Mouse (Mus musculus): ENCODE data around the gene Tbck. TPM values are rescaled to one million over a fixed set of nuclear protein-coding genes. Genes with fewer than 3 reads are reported as not detected.

The Tbck gene
- polyA plus RNA-seq, 1 experiment: 10.4 TPM

DNA sequence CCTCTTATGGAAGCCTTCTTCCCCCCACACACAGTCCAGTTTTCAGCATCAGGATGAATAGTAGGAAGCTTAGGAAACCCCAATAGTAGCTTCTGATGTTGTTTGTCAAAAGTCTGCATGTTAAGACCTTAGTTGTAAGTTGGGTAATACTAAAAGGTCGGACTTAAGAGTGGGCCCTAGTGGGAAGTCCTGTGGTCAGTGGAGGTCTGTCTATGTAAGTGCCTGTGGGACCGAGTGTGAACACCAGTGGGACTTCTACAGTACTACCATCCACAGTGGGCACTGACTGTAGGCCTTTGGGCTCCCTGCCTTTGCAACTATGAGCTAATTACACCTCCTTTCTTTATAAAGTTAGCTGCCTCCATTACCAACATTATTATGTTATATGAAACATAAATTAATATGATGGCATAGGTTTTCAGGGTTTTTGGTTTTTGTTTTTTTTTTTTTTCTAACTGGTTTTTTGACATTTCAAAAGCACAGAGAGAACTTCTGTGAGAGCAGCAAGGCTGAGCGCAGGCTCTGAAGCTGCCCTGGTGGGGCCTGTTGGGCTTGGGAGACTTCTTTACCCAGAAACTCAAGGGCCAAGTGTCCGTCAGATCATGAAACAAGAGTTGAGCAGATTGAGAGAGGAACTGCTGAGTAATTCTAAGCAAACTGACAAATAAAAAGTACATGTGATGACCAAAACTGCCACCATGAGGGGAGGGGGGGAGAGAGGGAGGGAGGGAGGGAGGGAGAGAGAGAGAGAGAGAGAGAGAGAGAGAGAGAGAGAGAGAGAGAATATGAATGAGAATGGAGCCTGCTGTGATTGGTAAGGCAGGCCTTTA is 131.8 kb downstream of the Tbck start:
- DNase-seq (ENCODE audit: extremely low spot score in 1 of 2, low spot score in 1 of 2): no peak

GRCm38 (mm10) chr3:132819408-132819807 is 135.5 kb downstream of the Tbck start:
- DNase-seq (ENCODE audit: extremely low spot score in 1 of 2, low spot score in 1 of 2): no peak

DNA sequence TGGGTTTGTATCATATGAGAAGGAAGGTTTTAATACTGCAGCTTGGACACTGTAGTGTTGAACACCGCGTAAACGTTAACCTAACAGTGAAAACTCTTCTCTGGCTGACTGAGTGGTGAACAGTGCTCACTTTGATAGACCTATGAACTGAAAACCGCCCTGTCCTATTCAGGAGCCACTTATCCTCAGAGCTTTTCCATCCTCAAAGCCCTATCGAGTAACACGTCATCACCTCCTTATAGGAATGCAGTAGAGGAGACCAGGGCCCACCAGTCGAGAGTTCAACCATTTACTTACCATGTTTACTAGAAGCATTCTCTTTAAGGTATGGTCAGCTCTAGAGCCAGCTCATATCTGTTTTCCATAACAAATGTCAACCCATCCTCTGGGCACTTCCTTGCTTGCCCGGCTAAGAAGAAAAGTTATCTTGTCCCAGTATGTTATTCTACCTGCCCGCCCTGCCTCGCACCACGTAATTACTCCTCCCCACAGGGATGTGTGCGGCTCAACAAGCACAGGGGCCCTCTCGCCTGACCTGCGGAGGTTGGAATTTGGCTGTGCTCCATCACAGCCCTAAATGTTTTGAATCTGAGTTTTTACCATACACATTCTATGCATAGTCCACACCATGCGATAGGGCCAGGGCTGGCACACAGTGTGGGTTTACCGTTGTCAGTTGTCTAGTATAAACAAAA is 147.4 kb downstream of the Tbck start:
- no peak for DNase-seq (ENCODE audit: extremely low spot score in 1 of 2, low spot score in 1 of 2)

DNA sequence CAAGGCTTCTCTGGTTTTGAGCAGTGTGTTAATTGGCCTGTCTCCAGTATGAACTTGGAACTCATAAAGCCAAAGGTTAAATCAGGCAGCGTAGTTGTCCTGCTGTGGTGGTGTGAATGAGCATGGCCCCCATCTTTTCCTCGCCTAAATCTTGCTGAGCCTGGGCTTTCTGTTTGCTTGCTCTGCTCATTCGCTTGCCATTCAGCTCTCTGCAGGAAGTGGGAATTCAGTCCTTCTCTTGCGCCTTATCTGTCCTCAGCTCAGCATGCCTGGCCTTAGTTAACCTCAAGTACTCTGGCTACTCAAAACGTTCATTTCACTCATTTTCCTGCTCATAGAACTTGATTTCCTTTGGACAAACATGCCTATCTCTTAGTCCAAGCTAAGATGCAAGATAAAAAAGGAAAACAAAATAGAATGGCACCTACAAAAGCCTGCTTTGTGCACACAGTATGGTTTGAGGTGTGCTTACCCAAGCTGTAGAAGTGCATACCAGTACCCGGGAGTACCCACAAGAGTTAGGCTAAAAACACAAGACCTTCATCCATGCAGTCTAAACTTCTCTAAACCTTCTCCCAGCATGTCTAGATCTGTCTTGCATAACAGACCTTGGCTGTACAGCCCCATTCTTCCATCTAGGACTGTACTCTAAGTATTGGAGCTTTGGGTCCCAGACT is 151.3 kb downstream of the Tbck start:
- no peak for DNase-seq (ENCODE audit: extremely low spot score in 1 of 2, low spot score in 1 of 2)

GRCm38 (mm10) chr3:132837134-132837533 is 153.2 kb downstream of the Tbck start:
- no peak for DNase-seq (ENCODE audit: extremely low spot score in 1 of 2, low spot score in 1 of 2)

DNA sequence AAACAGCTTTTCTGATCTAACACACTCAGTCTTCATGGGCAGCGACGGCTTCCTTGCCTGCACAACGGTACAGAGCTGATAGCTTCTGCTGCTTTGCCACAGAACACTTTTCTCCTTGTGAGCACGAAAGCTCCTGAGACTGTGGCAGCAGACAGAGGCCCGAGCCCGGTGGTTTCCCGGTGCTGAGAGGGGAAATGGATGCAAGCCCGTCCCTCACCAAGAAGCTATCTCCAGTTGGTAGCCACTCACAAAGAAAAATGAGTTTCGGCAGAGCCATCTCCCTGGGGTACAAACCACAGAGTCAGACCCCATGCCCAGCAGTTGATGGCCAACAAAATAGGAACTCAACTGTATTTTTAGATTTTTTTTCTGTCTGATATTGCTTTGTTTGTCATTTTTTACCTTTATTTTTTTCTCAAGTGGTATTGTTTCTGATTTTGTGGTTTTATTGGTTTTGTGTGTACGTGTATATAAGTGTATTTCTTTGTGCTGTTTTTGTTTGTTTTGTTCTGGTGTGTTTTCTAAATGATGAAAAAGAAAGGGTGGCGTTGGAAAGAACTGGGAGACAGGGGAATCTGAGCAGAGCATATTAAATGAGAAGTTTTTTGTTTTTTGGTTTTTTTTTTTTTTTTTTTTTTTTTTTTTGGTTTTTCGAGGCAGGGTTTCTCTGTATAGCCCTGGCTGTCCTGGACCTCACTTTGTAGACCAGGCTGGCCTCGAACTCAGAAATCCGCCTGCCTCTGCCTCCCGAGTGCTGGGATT is 154.9 kb downstream of the Tbck start:
- DNase-seq (ENCODE audit: extremely low spot score in 1 of 2, low spot score in 1 of 2): no peak

DNA sequence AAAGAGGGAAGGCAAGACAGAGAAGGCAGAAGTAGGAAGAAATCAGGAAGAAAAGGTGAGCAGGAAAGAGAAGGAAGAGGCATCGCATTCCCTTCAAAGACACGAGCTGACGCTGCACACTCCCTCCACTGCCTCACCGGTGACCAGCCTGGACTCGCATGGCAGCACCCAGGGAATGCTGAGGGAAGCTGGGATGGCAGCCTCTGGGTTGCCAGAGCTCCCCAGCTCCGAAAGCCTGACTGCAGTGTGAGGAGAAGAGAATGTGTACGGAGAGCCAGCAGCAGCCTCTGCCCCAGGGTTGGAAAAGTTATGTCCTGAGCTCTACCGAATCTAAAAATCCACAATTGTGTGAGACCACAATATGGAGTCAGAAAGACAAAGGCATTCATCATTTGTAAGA is 155.6 kb downstream of the Tbck start:
- no peak for DNase-seq (ENCODE audit: extremely low spot score in 1 of 2, low spot score in 1 of 2)

DNA sequence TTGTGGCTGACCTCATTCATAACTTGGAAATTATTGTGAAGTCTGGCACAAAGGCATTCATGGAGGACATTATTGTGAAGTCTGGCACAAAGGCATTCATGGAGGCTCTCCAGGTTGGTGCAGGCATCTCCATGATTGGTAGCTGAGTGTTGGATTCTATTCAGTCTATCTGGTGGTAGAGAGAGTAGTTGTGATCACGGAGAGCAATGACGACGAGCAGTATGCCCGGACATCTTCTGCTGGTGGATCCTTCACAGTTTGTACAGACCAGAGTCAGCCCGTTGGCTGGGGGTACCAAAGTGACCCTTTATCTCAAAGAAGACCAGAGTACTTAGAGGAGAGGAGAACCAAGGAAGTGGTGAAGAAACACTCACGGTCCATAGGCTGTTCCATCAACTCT is 158.7 kb downstream of the Tbck start:
- no peak for DNase-seq (ENCODE audit: extremely low spot score in 1 of 2, low spot score in 1 of 2)

GRCm38 (mm10) chr3:132849669-132850068 is 165.7 kb downstream of the Tbck start:
- no peak for DNase-seq (ENCODE audit: extremely low spot score in 1 of 2, low spot score in 1 of 2)

DNA sequence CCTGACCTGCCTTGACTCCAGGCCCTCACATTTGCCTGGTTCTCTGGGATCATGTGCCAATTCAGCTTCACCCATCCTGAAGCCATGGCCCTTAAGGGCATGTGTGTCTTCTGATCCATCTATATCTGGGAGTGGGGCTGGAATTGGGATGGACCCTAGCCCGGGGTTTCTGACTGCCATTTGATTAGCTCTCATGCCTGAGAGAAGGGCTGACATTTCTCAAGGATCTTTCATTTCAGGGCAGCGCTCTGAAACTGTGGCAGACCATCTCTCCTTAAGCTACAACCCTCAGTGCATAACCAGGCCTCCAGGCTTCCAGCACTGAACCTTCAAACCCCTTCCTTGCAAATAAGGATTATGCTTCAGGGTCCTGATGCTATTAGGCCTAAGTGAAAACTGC is 166.5 kb downstream of the Tbck start:
- DNase-seq (ENCODE audit: extremely low spot score in 1 of 2, low spot score in 1 of 2): no peak

DNA sequence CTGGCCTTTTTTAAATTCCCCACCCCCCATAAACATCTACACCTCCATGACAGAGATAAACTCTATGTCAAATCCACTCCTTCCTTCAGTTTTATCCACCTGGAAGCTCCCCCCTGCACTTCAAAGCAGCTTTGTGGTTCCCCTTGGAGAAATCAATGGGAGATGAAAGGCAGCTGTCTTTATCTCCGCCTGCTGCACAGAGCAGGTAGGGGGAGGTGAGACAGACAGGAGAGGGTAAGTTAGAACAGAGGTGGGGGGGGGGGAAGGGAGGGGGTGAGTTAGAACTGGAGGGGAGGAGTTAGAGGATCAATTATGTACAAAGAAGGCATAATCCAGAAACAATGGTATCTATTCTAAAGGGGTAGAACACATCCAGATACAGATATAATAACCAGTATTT is 167.5 kb downstream of the Tbck start:
- no peak for DNase-seq (ENCODE audit: extremely low spot score in 1 of 2, low spot score in 1 of 2)

GRCm38 (mm10) chr3:132851841-132852728 is 168.1 kb downstream of the Tbck start:
- no peak for DNase-seq (ENCODE audit: extremely low spot score in 1 of 2, low spot score in 1 of 2)

DNA sequence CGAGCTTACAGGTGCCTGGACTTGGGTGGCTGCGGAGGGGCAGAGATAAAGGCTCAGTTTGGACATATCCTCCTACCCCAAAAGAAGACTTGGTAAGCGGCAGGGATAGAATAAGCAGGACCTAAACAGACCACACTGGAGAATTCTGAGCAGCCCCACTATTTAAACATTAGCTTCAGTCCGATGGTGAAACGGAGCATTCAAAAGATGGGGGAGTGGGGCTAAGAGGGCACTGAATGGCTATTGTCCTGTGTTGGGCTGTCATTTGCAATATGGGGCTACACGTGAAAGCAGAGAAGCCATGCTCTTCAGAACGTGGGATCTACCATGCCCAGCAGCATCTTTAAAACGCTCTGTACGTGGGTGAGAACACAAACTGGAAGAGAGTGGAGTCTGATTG is 170.3 kb downstream of the Tbck start:
- no peak for DNase-seq (ENCODE audit: extremely low spot score in 1 of 2, low spot score in 1 of 2)

GRCm38 (mm10) chr3:132855458-132856212 is 171.7 kb downstream of the Tbck start:
- no peak for DNase-seq (ENCODE audit: extremely low spot score in 1 of 2, low spot score in 1 of 2)

DNA sequence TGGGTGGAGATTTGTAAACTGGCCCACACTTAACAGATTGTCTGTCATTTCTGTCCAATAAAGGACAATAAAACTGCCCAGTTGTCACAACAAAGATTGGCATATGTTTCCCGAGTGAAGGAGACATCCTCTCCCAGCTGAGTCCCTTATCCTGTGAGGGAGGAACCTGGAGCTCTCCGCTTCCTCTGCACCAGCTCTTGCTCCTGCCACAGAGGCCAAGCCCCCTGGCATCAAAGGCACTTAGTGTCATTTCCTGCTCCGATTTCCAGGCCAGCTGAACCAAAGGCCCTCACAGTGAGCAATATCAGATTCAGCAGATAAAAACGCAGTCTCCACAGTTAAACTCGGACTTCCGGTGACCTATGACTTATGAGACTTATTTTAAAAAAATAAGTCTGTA is 172.7 kb downstream of the Tbck start:
- no peak for DNase-seq (ENCODE audit: extremely low spot score in 1 of 2, low spot score in 1 of 2)

GRCm38 (mm10) chr3:132858849-132859248 is 174.9 kb downstream of the Tbck start:
- DNase-seq (ENCODE audit: extremely low spot score in 1 of 2, low spot score in 1 of 2): no peak

GRCm38 (mm10) chr3:132859573-132859972 is 175.6 kb downstream of the Tbck start:
- no peak for DNase-seq (ENCODE audit: extremely low spot score in 1 of 2, low spot score in 1 of 2)

- no peak for DNase-seq (ENCODE audit: extremely low spot score in 1 of 2, low spot score in 1 of 2)
Observed at GRCm38 (mm10) chr3:132860796-132861195, 176.9 kb downstream of the Tbck start.

DNA sequence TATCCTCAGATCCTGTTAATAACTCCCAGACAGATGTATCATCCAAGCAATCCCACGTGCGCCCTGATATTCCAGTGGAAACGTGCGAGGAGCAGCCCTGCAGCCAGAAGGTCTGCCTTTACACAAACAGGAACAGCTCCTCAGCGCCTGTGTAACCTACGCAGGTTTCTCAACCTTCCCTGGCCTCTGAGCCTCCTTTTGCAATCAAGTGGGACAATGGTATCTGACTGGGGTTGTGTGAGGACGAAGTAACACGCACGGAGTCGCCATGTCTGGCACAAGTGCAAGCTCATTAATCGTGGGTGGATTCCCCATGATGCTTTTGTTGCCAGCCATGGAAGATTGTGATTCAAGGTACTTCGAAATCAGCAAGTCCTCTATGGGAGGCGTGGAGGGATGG is 179.9 kb downstream of the Tbck start:
- DNase-seq (ENCODE audit: extremely low spot score in 1 of 2, low spot score in 1 of 2): no peak

Measured in frontal cortex, adult 2 months (tissue).